Mouse (Mus musculus) liver, embryonic 13.5 days (tissue): ENCODE data around the gene Acta1. TPM values are rescaled to one million over a fixed set of nuclear protein-coding genes. Genes with fewer than 3 reads are reported as not detected.

Experiments
- ATAC-seq: fragments of 200-750 bp; cut with Nextera tagmentation; 2 replicates; pipeline ENCODE4 v1.8.0; 2017; ENCODE audit warnings: low read depth, mild to moderate bottlenecking, moderate number of reproducible peaks, moderate library complexity
- DNase-seq: peaks from one replicate; pipeline ENCODE4 v3.0.0; 2022
- H3K27ac ChIP-seq: fragments of 300-500 bp; sonication (generic); 2 replicates; pipeline ENCODE4 v1.5.1; 2015; ENCODE audit warnings: moderate library complexity, mild to moderate bottlenecking, inconsistent platforms
- H3K27me3 ChIP-seq: fragments of 300-500 bp; sonication (generic); 2 replicates; pipeline ENCODE4 v1.6.1; 2015; ENCODE audit warnings: mild to moderate bottlenecking, inconsistent platforms
- H3K36me3 ChIP-seq: fragments of 300-500 bp; sonication (generic); 2 replicates; pipeline ENCODE4 v1.6.1; 2015; ENCODE audit warnings: mild to moderate bottlenecking, inconsistent platforms
- H3K4me1 ChIP-seq: fragments of 300-500 bp; sonication (generic); replicated peaks from 2 replicates; pipeline ENCODE4 v1.6.1; 2015; ENCODE audit warnings: inconsistent platforms
- H3K4me2 ChIP-seq: fragments of 300-500 bp; sonication (generic); 2 replicates; pipeline ENCODE4 v1.6.1; 2015; ENCODE audit warnings: inconsistent platforms, mild to moderate bottlenecking, moderate library complexity
- H3K4me3 ChIP-seq: fragments of 300-500 bp; sonication (generic); replicated peaks from 2 replicates; pipeline ENCODE4 v1.5.1; 2015; ENCODE audit warnings: mild to moderate bottlenecking, inconsistent platforms
- H3K9ac ChIP-seq: fragments of 300-500 bp; sonication (generic); 2 replicates; pipeline ENCODE4 v1.6.1; 2015; ENCODE audit warnings: mild to moderate bottlenecking, inconsistent platforms
- H3K9me3 ChIP-seq: fragments of 300-500 bp; sonication (generic); replicated peaks from 2 replicates; pipeline ENCODE4 v1.6.1; 2016; ENCODE audit warnings: inconsistent platforms
- WGBS: fragments of 180-500 bp; shearing (Covaris S2); methylation state at CpG from one replicate; pipeline ENCODE4 v1.1.7; 2015; ENCODE audit not compliant: insufficient replicate concordance; 5-methylcytosine and 5-hydroxymethylcytosine counted together
- polyA plus RNA-seq: library from polyadenylated mRNA; unstranded; fragments of >200 nt; fragmentation: Nextera tagmentation; extraction: Ambion mirVana; gene quantifications from 2 replicates; pipeline ENCODE4 v1.2.1, GENCODE M21; 2015

Acta1 gene
- polyA plus RNA-seq, 1 experiment from 2014 or later, result 17.3 TPM

DNA sequence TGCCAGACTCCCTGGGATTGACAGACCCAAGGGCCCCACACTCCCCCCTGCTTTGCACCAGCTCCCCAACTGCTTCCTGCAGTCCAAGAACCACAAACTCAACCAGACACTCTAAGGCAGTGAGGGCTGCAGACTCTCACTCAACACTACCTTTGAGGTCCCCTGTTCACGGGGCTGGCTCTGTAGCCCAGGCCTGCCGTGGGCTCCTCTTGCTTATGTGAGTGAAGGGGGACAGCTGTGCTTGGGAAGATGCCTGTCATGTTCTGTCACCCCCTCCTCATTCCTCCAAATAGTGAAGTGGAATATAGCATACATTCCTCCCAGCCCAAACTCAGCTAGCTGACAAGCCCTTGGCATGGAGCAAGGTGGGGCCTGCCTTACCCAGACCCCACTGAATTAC, 12.1 kb downstream of the Acta1 start:
- Histone ChIP-seq H3K4me2 (no peak overlapping the region), H3K27ac (no peak overlapping the region), H3K27me3 (peaks cover 47% of the 10 kb centered on the region), H3K9me3 (no peaks in the 10 kb centered on the region), H3K4me3 (no peak overlapping the region), H3K9ac (no peak overlapping the region), H3K36me3 (no peaks in the 10 kb centered on the region), H3K4me1 (no peaks in the 10 kb centered on the region)
- DNase-seq (no peak), ATAC-seq (no peak)
- 58% methylated on average over 2 of the region's 2 CpGs for WGBS

GRCm38 (mm10) chr8:123880821-123881350, 13.7 kb downstream of the Acta1 start:
- H3K4me1 ChIP-seq, result no peaks in the 10 kb centered on the region
- no peak for ATAC-seq
- 34% methylated on average over 4 of the region's 4 CpGs for WGBS

DNA sequence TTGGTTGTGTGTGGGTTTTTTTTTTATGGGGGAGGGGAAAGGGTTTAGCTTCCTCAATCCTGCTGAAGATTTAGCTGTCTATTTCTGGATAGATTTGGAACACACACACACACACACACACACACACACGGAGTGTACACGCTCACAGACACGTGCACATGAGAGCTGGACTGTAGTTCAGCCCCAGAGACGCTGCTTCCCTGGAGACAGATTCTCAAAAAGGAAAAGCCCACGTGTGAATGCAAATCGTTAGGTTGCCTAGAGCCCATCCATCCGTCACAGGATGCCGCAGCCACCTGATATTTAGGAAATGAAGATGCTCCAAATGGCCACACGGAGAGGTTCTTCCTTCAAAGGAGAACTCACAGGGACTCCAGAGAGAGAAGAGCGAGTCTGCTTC, 14.3 kb downstream of the Acta1 start:
- no peak overlapping the region for H3K4me2 ChIP-seq
- H3K36me3 ChIP-seq, result no peaks in the 10 kb centered on the region
- no peaks in the 10 kb centered on the region for H3K9me3 ChIP-seq
- H3K27me3 ChIP-seq, result peaks cover 26% of the 10 kb centered on the region
- H3K27ac ChIP-seq, result no peak overlapping the region
- no peak for DNase-seq
- no peak for ATAC-seq
- no peak overlapping the region for H3K9ac ChIP-seq
- no peaks in the 10 kb centered on the region for H3K4me1 ChIP-seq
- H3K4me3 ChIP-seq, result no peak overlapping the region
- WGBS, result 47% methylated on average over 10 of the region's 10 CpGs

More at GRCm38 (mm10) chr8:123880821-123881350, 13.7 kb downstream of the Acta1 start:
- Histone ChIP-seq H3K4me2 (no peak overlapping the region), H3K27ac (no peak overlapping the region), H3K36me3 (no peaks in the 10 kb centered on the region), H3K9ac (no peak overlapping the region), H3K27me3 (peaks cover 32% of the 10 kb centered on the region), H3K9me3 (no peaks in the 10 kb centered on the region), H3K4me3 (no peak overlapping the region)
- no peak for DNase-seq

DNA sequence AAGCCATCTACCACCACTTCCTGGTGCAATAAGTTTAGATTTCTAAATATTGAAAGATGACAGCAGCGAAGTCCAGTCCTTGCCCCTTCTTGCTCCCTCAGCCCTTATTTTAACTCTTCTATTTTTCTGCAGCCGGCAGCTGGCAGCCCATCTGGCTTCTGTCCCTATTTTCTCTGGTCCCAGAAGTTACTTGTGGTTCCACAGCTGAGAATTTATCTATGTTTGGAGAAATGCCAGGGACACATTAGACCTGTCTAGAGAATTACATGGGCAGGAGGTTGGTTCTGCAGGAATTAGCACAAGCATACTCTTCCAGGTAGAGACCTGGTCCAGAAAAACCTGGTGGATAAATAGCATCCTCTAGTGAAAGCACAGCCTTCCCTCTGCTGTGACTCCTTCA, 16.7 kb downstream of the Acta1 start:
- no peak overlapping the region for H3K9ac ChIP-seq
- H3K36me3 ChIP-seq, result no peaks in the 10 kb centered on the region
- H3K27ac ChIP-seq, result no peak overlapping the region
- no peaks in the 10 kb centered on the region for H3K9me3 ChIP-seq
- H3K4me1 ChIP-seq, result no peaks in the 10 kb centered on the region
- ATAC-seq, result no peak
- H3K27me3 ChIP-seq, result peaks cover 3% of the 10 kb centered on the region; the same call in 1 of the 2 replicates
- no peak overlapping the region for H3K4me2 ChIP-seq
- 59% methylated on average over 2 of the region's 2 CpGs for WGBS
- no peak for DNase-seq
- no peak overlapping the region for H3K4me3 ChIP-seq

GRCm38 (mm10) chr8:123874324-123874723, 20.2 kb downstream of the Acta1 start:
- no peak overlapping the region for H3K4me2 ChIP-seq
- H3K9ac ChIP-seq, result no peak overlapping the region
- WGBS, result 68% methylated on average over 11 of the region's 11 CpGs
- no peak overlapping the region for H3K27ac ChIP-seq
- DNase-seq (no peak), ATAC-seq (no peak)
- no peaks in the 10 kb centered on the region for H3K36me3 ChIP-seq
- H3K27me3 ChIP-seq, result no peaks in the 10 kb centered on the region
- no peaks in the 10 kb centered on the region for H3K4me1 ChIP-seq
- H3K9me3 ChIP-seq, result no peaks in the 10 kb centered on the region
- no peak overlapping the region for H3K4me3 ChIP-seq

GRCm38 (mm10) chr8:123873364-123873763, 21.2 kb downstream of the Acta1 start:
- Histone ChIP-seq H3K4me3 (no peak overlapping the region), H3K27me3 (no peaks in the 10 kb centered on the region), H3K4me2 (no peak overlapping the region), H3K36me3 (no peaks in the 10 kb centered on the region), H3K27ac (no peak overlapping the region), H3K9ac (no peak overlapping the region), H3K9me3 (no peaks in the 10 kb centered on the region), H3K4me1 (no peaks in the 10 kb centered on the region)
- 57% methylated on average over 6 of the region's 6 CpGs for WGBS
- ATAC-seq, result no peak
- no peak for DNase-seq

DNA sequence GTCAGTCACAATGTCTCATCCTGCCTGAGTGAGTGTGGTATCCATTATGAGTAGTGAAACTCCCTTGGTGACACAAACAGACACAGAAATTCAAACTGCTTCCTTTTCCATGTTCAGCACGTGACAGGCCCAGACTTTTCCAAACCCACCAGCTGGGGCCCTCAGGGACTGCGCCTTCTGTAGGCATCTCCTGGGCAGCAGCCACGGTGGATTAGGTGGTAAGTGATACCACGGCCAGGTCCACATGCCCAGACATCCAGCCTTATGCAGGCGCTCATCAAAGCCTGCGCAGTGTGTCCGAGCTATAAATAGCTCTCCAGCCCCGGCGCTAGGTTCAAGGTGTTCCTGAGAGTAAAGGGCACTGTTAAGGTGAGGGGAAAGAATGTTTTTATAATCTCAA, 22.5 kb downstream of the Acta1 start:
- H3K9me3 ChIP-seq, result no peaks in the 10 kb centered on the region
- H3K4me2 ChIP-seq, result no peak overlapping the region
- ATAC-seq (no peak), DNase-seq (no peak)
- H3K4me1 ChIP-seq, result no peaks in the 10 kb centered on the region
- WGBS, result 69% methylated on average over 9 of the region's 9 CpGs
- no peak overlapping the region for H3K9ac ChIP-seq
- no peak overlapping the region for H3K4me3 ChIP-seq
- peaks cover 4% of the 10 kb centered on the region; the same call in 1 of the 2 replicates for H3K27me3 ChIP-seq
- H3K36me3 ChIP-seq, result no peaks in the 10 kb centered on the region
- no peak overlapping the region for H3K27ac ChIP-seq

DNA sequence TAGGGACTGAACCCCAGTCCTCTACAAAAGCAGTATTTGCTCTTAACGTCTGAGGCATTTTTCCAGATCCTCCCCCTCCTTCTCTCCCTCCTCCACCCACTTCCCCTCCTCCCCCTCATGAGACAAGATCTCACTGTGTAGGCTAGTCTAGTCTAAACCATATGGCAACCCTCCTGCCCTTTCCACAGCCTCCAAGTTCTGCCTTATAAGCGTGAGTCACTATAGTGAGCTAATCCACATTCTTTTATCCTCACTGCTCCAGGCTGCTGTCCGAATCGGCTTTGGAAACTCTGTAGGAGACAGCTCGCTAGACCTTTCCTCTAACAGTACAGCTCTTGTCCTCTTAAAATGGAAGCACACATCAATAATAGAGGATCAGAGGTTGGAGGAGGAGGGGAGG, 27.6 kb downstream of the Acta1 start:
- H3K4me2 ChIP-seq, result no peak overlapping the region
- 38% methylated on average over 5 of the region's 5 CpGs for WGBS
- DNase-seq (no peak), ATAC-seq (no peak)
- peaks cover 41% of the 10 kb centered on the region for H3K27me3 ChIP-seq
- no peak overlapping the region for H3K27ac ChIP-seq
- H3K4me3 ChIP-seq, result no peak overlapping the region
- no peaks in the 10 kb centered on the region for H3K9me3 ChIP-seq
- H3K4me1 ChIP-seq, result no peaks in the 10 kb centered on the region
- no peaks in the 10 kb centered on the region for H3K36me3 ChIP-seq
- H3K9ac ChIP-seq, result no peak overlapping the region

DNA sequence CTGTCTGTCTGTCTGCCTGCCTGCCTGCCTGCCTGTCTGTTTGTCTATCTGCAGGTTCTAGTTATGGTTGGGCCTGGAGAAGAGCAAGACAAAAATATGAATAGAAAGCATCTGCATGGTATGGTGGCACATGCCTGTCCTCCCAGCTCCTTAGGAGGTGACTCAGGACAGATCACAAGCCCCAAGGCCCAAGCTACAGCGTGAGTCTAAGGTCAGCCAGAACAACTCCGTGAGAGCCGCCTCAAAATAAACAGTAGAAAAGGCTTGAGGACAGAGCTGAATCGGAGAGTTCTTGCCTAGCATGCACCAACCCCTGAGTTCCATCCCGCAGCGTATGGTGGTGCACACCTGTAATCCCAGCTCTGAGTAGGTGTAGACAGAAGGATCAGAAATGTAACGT, 28.8 kb downstream of the Acta1 start:
- H3K9ac ChIP-seq, result no peak overlapping the region
- 78% methylated on average over 7 of the region's 7 CpGs for WGBS
- H3K27ac ChIP-seq, result no peak overlapping the region
- H3K9me3 ChIP-seq, result no peaks in the 10 kb centered on the region
- no peaks in the 10 kb centered on the region for H3K4me1 ChIP-seq
- H3K4me2 ChIP-seq, result no peak overlapping the region
- DNase-seq, result no peak
- no peaks in the 10 kb centered on the region for H3K36me3 ChIP-seq
- H3K27me3 ChIP-seq, result peaks cover 50% of the 10 kb centered on the region
- no peak for ATAC-seq
- no peak overlapping the region for H3K4me3 ChIP-seq

DNA sequence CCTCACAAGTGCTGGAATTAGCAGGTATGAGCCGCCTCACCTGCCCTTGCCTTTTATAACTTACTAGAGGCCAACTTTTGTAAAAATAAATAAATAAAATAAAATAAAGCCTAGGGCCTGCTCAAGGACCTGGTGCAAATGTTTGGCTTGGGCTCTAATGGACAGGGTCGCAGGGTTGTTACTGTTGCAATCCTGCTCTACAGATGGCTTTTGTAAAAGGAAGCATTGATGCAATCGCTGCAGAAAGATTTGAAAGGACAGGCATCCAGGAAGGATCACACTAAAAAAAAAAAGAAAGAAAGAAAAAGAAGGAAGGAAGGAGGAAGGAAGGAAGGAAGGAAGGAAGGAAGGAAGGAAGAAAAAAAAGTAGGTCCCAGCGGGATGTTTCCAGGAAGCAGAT, 34.2 kb downstream of the Acta1 start:
- Histone ChIP-seq H3K4me2 (peak overlapping the region; percentile 96), H3K9ac (no peak overlapping the region), H3K27me3 (peaks cover 51% of the 10 kb centered on the region), H3K36me3 (no peaks in the 10 kb centered on the region), H3K27ac (no peak overlapping the region), H3K4me3 (peak overlapping the region; percentile 98), H3K9me3 (no peaks in the 10 kb centered on the region), H3K4me1 (peaks cover 29% of the 10 kb centered on the region)
- WGBS, result 59% methylated on average over 4 of the region's 4 CpGs
- DNase-seq (no peak), ATAC-seq (no peak)

GRCm38 (mm10) chr8:123859648-123860259, 34.8 kb downstream of the Acta1 start, which contains the start of gene Ccsap:
Gene Ccsap, minus strand, starts transcription at chr8:123860209.
- Histone ChIP-seq H3K9me3 (no peaks in the 10 kb centered on the region), H3K4me1 (peaks cover 34% of the 10 kb centered on the region), H3K36me3 (no peaks in the 10 kb centered on the region), H3K4me2 (peak within 1 kb of the TSS; percentile 96), H3K4me3 (peak within 1 kb of the TSS; percentile 98), H3K9ac (peak within 1 kb of the TSS; percentile 97), H3K27me3 (peaks cover 47% of the 10 kb centered on the region), H3K27ac (peak within 1 kb of the TSS; percentile 92)
- DNase-seq (peak; percentile 60), ATAC-seq (peak; percentile 66)
- WGBS, result 1% methylated on average over 46 of the region's 48 CpGs
